Mouse (Mus musculus) left cerebral cortex, postnatal 25 days (tissue): ENCODE data around the gene Rcor1. TPM values are rescaled to one million over a fixed set of nuclear protein-coding genes. Genes with fewer than 3 reads are reported as not detected.

Experiments used
- DNase-seq, 2 experiments: peaks; one replicate each; pipeline ENCODE4 v3.0.0; 2022; ENCODE audit warnings: low spot score in 2 of 2, mixed read lengths in 1 of 2
- intact Hi-C: fragments of 180-260 bp; cut with DNase I; formaldehyde crosslinking; loops from one replicate; pipeline ENCODE4 v1.15.1; 2025
- total RNA-seq, 2 experiments: library from RNA; stranded (reverse); gene quantifications; 2 replicates each; pipeline ENCODE4 v1.2.3; 2021

The Rcor1 gene
- total RNA-seq, 2 experiments from 2014 or later, result 17.1 to 19.6 TPM

- intact Hi-C loops, result no loop called here
- no peak for DNase-seq
Measured at GRCm38 (mm10) chr12:111111176-111111575, 72.0 kb downstream of the Rcor1 start.

- DNase-seq, result no peak
- intact Hi-C loops, result no loop called here
Measured at GRCm38 (mm10) chr12:111114593-111114992, 75.4 kb downstream of the Rcor1 start.

- no peak for DNase-seq
- intact Hi-C loops, result no loop called here
Measured at GRCm38 (mm10) chr12:111119506-111120085, 80.4 kb downstream of the Rcor1 start.

GRCm38 (mm10) chr12:111120976-111121645 is 82.0 kb downstream of the Rcor1 start:
- intact Hi-C loops, result no loop called here
- DNase-seq, result no peak

GRCm38 (mm10) chr12:111122332-111122852 is 83.2 kb downstream of the Rcor1 start:
- intact Hi-C loops, result no loop called here
- no peak for DNase-seq

- intact Hi-C loops, result no loop called here
- no peak for DNase-seq
Measured at GRCm38 (mm10) chr12:111124601-111125260, 85.6 kb downstream of the Rcor1 start.

- intact Hi-C loops, result no loop called here
- no peak for DNase-seq
Measured at GRCm38 (mm10) chr12:111125666-111126065, 86.5 kb downstream of the Rcor1 start.

GRCm38 (mm10) chr12:111134169-111134568 is 95.0 kb downstream of the Rcor1 start:
- DNase-seq, result no peak

GRCm38 (mm10) chr12:111134791-111135733 is 95.9 kb downstream of the Rcor1 start:
- intact Hi-C loops, result no loop called here
- peak; percentile 21 to 39 for DNase-seq

More at GRCm38 (mm10) chr12:111134169-111134568, 95.0 kb downstream of the Rcor1 start:
- intact Hi-C loops, result no loop called here

- DNase-seq, result no peak
- intact Hi-C loops, result no loop called here
Measured at GRCm38 (mm10) chr12:111135953-111136352, 96.8 kb downstream of the Rcor1 start.

- no peak for DNase-seq
- intact Hi-C loops, result no loop called here
Measured at GRCm38 (mm10) chr12:111137079-111137478, 97.9 kb downstream of the Rcor1 start.

- DNase-seq, result peak in 1 of 2 experiments; percentile 32
- intact Hi-C loops, result no loop called here
Measured at GRCm38 (mm10) chr12:111143005-111143508, 103.9 kb downstream of the Rcor1 start.

GRCm38 (mm10) chr12:111143509-111144063 is 104.4 kb downstream of the Rcor1 start:
- DNase-seq, result no peak
- intact Hi-C loops, result no loop called here

GRCm38 (mm10) chr12:111144598-111144997 is 105.4 kb downstream of the Rcor1 start:
- no peak for DNase-seq
- intact Hi-C loops, result no loop called here

- intact Hi-C loops, result no loop called here
- DNase-seq, result peak; percentile 71
Measured at GRCm38 (mm10) chr12:111145269-111145668, 106.1 kb downstream of the Rcor1 start.

GRCm38 (mm10) chr12:111149495-111150235 is 110.5 kb downstream of the Rcor1 start:
- no peak for DNase-seq
- intact Hi-C loops, result no loop called here

GRCm38 (mm10) chr12:111150236-111150596 is 111.1 kb downstream of the Rcor1 start:
- intact Hi-C loops, result no loop called here
- DNase-seq, result no peak

GRCm38 (mm10) chr12:111151422-111152156 is 112.4 kb downstream of the Rcor1 start:
- no peak for DNase-seq
- intact Hi-C loops, result no loop called here
